Mouse (Mus musculus) forebrain, embryonic 16.5 days (tissue): Measurements from ENCODE around the gene Cd36. TPM values are rescaled to one million over a fixed set of nuclear protein-coding genes. Genes with fewer than 3 reads are reported as not detected.

Experiments
- ATAC-seq: fragments of 200-750 bp; cut with Nextera tagmentation; 2 replicates; pipeline ENCODE4 v1.8.0; 2017; ENCODE audit warnings: mild to moderate bottlenecking, moderate library complexity
- H3K27ac ChIP-seq: fragments of 300-500 bp; sonication (generic); 2 replicates; pipeline ENCODE4 v1.5.1; 2014; ENCODE audit warnings: low read length, control low read depth
- H3K27me3 ChIP-seq: fragments of 300-500 bp; sonication (generic); replicated peaks from 2 replicates; pipeline ENCODE4 v1.6.1; 2014; ENCODE audit warnings: low read length; ENCODE audit not compliant: control insufficient read depth, insufficient read depth
- H3K36me3 ChIP-seq: fragments of 300-500 bp; sonication (generic); 2 replicates; pipeline ENCODE4 v1.6.1; 2014; ENCODE audit not compliant: control insufficient read depth, insufficient read depth
- H3K4me1 ChIP-seq: fragments of 300-500 bp; sonication (generic); replicated peaks from 2 replicates; pipeline ENCODE4 v1.6.1; 2014; ENCODE audit warnings: low read length; ENCODE audit not compliant: control insufficient read depth, insufficient read depth
- H3K4me2 ChIP-seq: fragments of 300-500 bp; sonication (generic); 2 replicates; pipeline ENCODE4 v1.6.1; 2014; ENCODE audit warnings: mild to moderate bottlenecking, low read length, control low read depth
- H3K4me3 ChIP-seq: fragments of 300-500 bp; sonication (generic); replicated peaks from 2 replicates; pipeline ENCODE4 v1.5.1; 2014; ENCODE audit warnings: mild to moderate bottlenecking, low read length, control low read depth
- H3K9ac ChIP-seq: fragments of 300-500 bp; sonication (generic); replicated peaks from 2 replicates; pipeline ENCODE4 v1.6.1; 2014; ENCODE audit warnings: low read depth, low read length, control low read depth
- H3K9me3 ChIP-seq: fragments of 300-500 bp; sonication (generic); 2 replicates; pipeline ENCODE4 v1.6.1; 2016; ENCODE audit warnings: low read length; ENCODE audit not compliant: control insufficient read depth
- WGBS: fragments of 180-500 bp; shearing (Covaris S2); extraction: QIAGEN DNeasy Blood & Tissue Kit; methylation state at CpG from one replicate; pipeline ENCODE4 v1.1.7; 2014; 5-methylcytosine and 5-hydroxymethylcytosine counted together
- polyA plus RNA-seq: library from polyadenylated mRNA; unstranded; fragments of >200 nt; fragmentation: Nextera tagmentation; extraction: Ambion mirVana; gene quantifications from 2 replicates; pipeline ENCODE4 v1.2.1, GENCODE M21; 2015

Cd36 gene
- polyA plus RNA-seq, 1 experiment from 2014 or later, result 0.87 TPM

DNA sequence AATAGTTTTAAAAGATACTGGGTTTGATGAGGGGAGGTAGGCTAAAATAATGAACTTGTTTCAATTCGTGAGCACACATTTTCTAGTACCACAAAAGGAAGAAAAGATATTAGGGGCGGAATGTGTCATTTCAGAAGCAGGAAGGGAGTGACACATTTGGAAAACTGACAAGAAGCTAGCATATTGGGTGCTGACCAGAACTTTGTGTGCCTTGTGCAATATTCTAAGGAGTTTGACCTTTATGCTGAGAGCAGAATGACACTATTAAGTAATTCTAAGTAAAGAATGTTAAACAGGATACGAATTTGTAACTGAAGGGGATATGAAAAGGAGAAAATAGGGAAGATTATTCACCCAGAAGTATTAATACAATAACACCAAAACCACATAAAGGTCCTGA is 12.0 kb downstream of the Cd36 start:
- H3K36me3 ChIP-seq, result no peaks in the 10 kb centered on the region
- H3K27me3 ChIP-seq, result no peaks in the 10 kb centered on the region
- no peak overlapping the region for H3K4me2 ChIP-seq
- 70% methylated on average over 3 of the region's 3 CpGs for WGBS
- H3K27ac ChIP-seq, result no peak overlapping the region
- no peaks in the 10 kb centered on the region for H3K9me3 ChIP-seq
- no peak for ATAC-seq
- no peaks in the 10 kb centered on the region for H3K4me1 ChIP-seq
- no peak overlapping the region for H3K4me3 ChIP-seq
- H3K9ac ChIP-seq, result no peak overlapping the region

DNA sequence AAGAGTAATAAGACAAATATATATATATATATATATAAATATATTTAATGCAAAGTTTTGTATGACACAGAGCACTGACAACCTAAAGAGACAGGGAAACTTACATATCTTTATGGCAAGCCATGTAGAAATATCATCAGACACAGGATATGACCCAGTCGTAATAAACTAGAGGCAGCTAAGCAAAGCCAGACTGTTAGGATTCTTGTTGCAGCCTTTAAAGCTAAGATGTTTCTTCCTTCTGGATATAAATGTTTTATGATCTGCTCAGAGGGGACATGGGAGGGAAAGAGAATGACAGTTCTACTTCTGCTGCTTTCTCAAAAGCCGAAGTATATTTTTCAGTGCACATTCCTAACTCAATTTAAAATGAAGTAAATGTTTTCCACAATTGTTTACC is 14.3 kb downstream of the Cd36 start:
- no peak overlapping the region for H3K4me2 ChIP-seq
- H3K27ac ChIP-seq, result no peak overlapping the region
- H3K4me1 ChIP-seq, result no peaks in the 10 kb centered on the region
- no peaks in the 10 kb centered on the region for H3K27me3 ChIP-seq
- no peak overlapping the region for H3K4me3 ChIP-seq
- no peak overlapping the region for H3K9ac ChIP-seq
- no peaks in the 10 kb centered on the region for H3K9me3 ChIP-seq
- 96% methylated on average over 2 of the region's 2 CpGs for WGBS
- no peaks in the 10 kb centered on the region for H3K36me3 ChIP-seq
- no peak for ATAC-seq

DNA sequence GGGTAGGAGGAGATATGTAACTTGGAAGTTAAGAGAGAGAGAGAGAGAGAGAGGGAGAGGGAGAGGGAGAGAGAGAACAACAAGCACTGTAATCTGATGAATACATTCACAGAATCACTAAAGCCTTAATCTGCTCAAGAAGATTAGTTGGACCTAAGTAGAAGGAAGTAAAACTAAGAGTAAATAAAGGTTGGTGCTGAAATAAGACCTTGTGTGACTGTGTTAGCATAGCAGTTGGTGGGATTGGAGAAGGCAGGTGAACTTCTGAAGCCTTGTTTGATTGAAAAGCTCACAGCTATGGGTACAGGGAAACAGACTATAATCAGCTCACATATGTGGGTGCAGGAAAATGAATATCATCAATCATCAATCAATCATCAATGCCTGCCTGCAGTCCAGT is 23.2 kb downstream of the Cd36 start:
- ATAC-seq, result no peak
- 0 out of 2 replicates have a peak, but pooled peaks cover 4% of the 10 kb centered on the region for H3K9me3 ChIP-seq
- H3K27me3 ChIP-seq, result no peaks in the 10 kb centered on the region
- no peak overlapping the region for H3K4me2 ChIP-seq
- H3K36me3 ChIP-seq, result no peaks in the 10 kb centered on the region
- H3K4me1 ChIP-seq, result no peaks in the 10 kb centered on the region
- no peak overlapping the region for H3K27ac ChIP-seq
- H3K4me3 ChIP-seq, result no peak overlapping the region
- H3K9ac ChIP-seq, result no peak overlapping the region

DNA sequence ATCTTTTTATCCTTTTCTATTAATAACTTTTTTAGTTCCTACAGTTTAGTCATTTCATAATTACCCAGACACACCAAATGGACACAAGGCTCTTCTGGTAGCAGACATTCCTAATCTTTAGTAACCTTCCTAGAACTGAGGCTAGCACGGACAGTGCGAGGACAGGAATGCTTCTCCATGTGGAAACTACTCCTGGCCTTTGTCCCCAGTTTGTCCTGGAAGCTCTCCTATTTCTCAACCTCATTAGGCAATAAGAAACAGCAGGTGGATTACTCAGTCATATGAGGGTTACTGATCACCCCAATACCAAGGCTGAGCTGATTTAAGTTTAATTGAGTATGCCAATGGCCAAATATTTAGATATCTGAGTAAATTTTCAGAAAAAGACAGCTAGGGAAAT is 25.5 kb downstream of the Cd36 start:
- Histone ChIP-seq H3K4me3 (no peak overlapping the region), H3K36me3 (no peaks in the 10 kb centered on the region), H3K27ac (no peak overlapping the region), H3K9ac (no peak overlapping the region), H3K4me1 (no peaks in the 10 kb centered on the region), H3K4me2 (no peak overlapping the region), H3K9me3 (0 out of 2 replicates have a peak, but pooled peaks cover 4% of the 10 kb centered on the region), H3K27me3 (no peaks in the 10 kb centered on the region)
- no peak for ATAC-seq
- 81% methylated on average over 2 of the region's 2 CpGs for WGBS

DNA sequence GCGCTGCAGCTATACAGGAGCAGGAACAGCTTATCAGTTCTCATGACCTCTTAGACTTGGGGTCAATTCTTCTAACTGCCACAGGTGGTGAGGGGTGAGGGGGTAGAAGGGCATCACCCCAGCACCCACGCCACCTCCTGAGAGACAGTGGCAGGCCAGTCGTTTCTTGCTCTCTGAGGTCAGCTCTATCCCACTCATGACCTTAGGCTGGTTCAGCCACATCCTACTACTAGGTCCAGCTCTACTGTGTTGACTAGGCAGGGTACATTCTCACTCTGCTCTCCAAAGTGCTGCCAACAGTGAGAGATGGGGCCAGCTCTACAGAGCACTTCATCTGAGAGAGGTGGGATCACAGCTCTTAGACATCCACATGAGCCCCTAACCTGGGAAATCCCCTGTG is 30.2 kb downstream of the Cd36 start:
- no peaks in the 10 kb centered on the region for H3K36me3 ChIP-seq
- no peak overlapping the region for H3K9ac ChIP-seq
- WGBS, result 93% methylated on average over 3 of the region's 3 CpGs
- H3K27ac ChIP-seq, result no peak overlapping the region
- H3K4me1 ChIP-seq, result no peaks in the 10 kb centered on the region
- H3K4me2 ChIP-seq, result no peak overlapping the region
- no peak overlapping the region for H3K4me3 ChIP-seq
- ATAC-seq, result no peak
- no peaks in the 10 kb centered on the region for H3K27me3 ChIP-seq
- H3K9me3 ChIP-seq, result no peaks in the 10 kb centered on the region

DNA sequence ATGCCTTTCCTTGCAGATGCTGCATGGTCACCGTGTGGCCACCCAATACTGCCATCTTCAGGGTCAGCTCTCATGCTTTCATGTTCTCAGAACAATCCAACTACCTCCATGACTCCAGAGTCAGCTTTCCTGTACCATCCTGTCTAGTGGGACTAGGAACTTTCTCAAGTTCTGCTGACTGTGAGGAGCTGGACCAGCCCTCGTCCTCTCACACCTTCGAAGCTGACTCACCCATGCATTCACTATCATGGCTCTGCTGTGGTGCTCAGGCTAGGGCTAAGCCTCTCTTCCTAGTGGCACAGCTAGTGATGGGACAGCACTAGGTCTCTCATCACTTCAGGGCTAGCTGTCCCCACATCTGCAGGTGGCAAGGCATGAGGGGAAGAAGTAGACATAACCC is 30.7 kb downstream of the Cd36 start:
- no peaks in the 10 kb centered on the region for H3K27me3 ChIP-seq
- WGBS, result 92% methylated on average over 3 of the region's 3 CpGs
- no peak overlapping the region for H3K4me2 ChIP-seq
- no peak overlapping the region for H3K9ac ChIP-seq
- H3K27ac ChIP-seq, result no peak overlapping the region
- H3K4me3 ChIP-seq, result no peak overlapping the region
- no peaks in the 10 kb centered on the region for H3K4me1 ChIP-seq
- no peak for ATAC-seq
- no peaks in the 10 kb centered on the region for H3K36me3 ChIP-seq
- no peaks in the 10 kb centered on the region for H3K9me3 ChIP-seq

DNA sequence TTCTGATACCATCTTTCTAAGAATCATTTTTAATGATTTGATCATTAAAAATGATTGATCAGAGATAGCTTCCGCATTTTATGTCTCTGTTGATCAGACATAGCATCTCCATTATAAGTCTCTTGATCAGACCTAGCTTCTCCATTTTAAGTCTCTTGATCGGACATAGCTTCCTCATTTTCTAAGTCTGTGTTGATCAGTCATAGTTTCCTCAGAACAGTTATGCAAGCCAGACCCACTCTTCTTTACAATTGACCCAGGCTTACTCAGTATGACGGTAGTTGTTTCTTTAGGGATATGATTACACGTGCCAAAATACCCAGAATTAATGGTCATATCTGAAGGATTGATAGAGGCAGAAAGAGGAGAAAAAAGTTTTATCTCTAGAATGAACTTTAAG is 31.3 kb downstream of the Cd36 start:
- Histone ChIP-seq H3K4me3 (no peak overlapping the region), H3K9me3 (no peaks in the 10 kb centered on the region), H3K9ac (no peak overlapping the region), H3K4me2 (no peak overlapping the region), H3K4me1 (no peaks in the 10 kb centered on the region), H3K36me3 (no peaks in the 10 kb centered on the region), H3K27me3 (no peaks in the 10 kb centered on the region), H3K27ac (no peak overlapping the region)
- no peak for ATAC-seq
- WGBS, result 91% methylated on average over 4 of the region's 4 CpGs

DNA sequence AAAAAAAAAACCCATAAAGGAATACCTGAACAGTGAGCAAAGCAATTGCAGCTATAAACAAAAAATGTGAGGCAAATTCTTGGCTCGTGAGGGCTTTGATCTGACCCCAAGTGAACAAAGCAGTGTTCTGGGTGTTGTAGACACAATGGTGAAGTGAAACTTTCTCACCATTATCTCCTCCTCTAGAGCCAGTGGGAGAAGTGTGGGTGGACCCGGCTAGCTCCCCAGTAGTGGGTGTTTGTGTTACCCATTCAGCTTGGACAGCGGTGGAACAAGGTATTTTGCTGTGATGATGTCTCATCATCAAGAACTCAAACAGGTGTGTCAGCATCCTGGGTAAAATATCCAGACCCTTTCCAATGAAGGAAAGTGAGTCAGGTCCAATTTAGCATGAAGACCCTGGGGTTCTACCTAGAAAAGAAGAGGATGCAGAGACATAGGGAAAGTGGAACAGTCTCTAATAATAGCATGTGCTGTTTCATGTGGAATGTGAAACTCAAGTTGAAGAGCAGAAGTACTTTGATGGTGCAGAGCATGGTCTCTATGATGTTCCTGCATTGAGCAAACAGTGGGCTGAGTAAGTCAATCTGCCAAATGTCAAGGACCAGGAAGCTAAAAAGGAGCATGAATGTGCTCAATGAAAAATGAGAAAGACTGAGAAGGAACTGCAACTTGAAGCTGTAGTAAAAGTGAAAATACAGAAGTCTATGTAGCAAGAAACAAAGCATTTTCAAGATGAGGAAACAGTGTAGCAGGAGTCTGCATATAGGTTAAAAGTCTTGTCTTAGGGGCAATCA is 34.3 kb downstream of the Cd36 start:
- no peak overlapping the region for H3K9ac ChIP-seq
- no peaks in the 10 kb centered on the region for H3K36me3 ChIP-seq
- no peaks in the 10 kb centered on the region for H3K4me1 ChIP-seq
- no peaks in the 10 kb centered on the region for H3K27me3 ChIP-seq
- H3K4me3 ChIP-seq, result no peak overlapping the region
- WGBS, result 91% methylated on average over 3 of the region's 3 CpGs
- no peak overlapping the region for H3K4me2 ChIP-seq
- H3K27ac ChIP-seq, result no peak overlapping the region
- no peaks in the 10 kb centered on the region for H3K9me3 ChIP-seq
- ATAC-seq, result no peak

DNA sequence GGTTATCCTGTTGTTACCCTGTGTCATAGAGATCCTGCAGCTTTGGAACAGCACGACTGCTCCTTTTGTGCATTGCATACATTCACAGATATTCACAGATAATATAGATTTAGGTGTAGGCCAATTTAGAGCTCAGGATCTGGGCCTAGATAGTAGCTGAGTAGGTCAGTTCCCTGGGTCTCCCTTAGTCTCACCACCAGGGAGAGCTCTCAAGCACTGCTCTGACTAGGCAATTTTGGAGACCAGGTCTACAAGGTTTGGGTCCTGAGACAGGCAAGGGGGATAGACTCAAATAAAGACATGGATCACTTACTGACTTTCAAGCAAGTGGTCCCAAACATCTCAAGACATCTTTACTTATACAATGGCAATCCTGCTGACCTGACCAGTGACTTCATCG is 38.0 kb downstream of the Cd36 start:
- H3K9ac ChIP-seq, result no peak overlapping the region
- H3K4me1 ChIP-seq, result no peaks in the 10 kb centered on the region
- no peaks in the 10 kb centered on the region for H3K27me3 ChIP-seq
- H3K4me2 ChIP-seq, result no peak overlapping the region
- no peak for ATAC-seq
- WGBS, result 85% methylated on average over 2 of the region's 2 CpGs
- H3K36me3 ChIP-seq, result no peaks in the 10 kb centered on the region
- no peak overlapping the region for H3K27ac ChIP-seq
- H3K4me3 ChIP-seq, result no peak overlapping the region
- H3K9me3 ChIP-seq, result no peaks in the 10 kb centered on the region

DNA sequence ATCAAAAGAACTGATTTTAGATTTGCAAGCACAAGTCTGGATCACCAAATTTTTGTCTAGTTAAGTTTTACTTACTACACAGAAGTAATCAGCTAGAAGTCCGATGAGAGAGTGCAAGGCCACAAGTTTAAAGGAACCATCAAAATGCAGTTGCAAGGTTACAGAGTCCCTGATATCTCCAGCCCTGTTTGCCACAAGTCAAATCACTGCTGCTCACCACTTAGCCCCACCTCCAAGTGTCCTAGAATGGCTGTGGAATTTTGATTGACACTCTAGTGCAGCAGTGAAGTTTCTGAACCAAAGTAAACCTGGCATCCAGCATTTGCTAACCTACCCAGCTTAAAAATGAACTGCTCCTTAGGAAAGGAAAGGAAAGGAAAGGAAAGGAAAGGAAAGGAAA is 39.0 kb downstream of the Cd36 start:
- Histone ChIP-seq H3K27ac (no peak overlapping the region), H3K27me3 (no peaks in the 10 kb centered on the region), H3K9me3 (no peaks in the 10 kb centered on the region), H3K4me2 (no peak overlapping the region), H3K9ac (no peak overlapping the region), H3K4me1 (no peaks in the 10 kb centered on the region), H3K36me3 (no peaks in the 10 kb centered on the region), H3K4me3 (no peak overlapping the region)
- no peak for ATAC-seq
- WGBS, result 79% methylated on average over 1 of the region's 1 CpGs
